Mouse (Mus musculus) CH12.LX (cell line): ENCODE data around the gene Zdhhc6. TPM values are rescaled to one million over a fixed set of nuclear protein-coding genes. Genes with fewer than 3 reads are reported as not detected.
A peak's percentile ranks its signal among the peaks of the same experiment; 100 is the strongest.

Experiments
- DNase-seq: peaks from one replicate; pipeline ENCODE4 v3.0.0-alpha.2; 2013; ENCODE audit errors: extremely low read depth
- H3K27ac ChIP-seq: 2 replicates; pipeline ENCODE4 v1.5.1; 2012; ENCODE audit warnings: low read depth, mild to moderate bottlenecking, control low read depth, moderate library complexity; ENCODE audit not compliant: insufficient read depth
- H3K27me3 ChIP-seq: replicated peaks from 2 replicates; pipeline ENCODE3; 2012; ENCODE audit warnings: inconsistent platforms
- H3K36me3 ChIP-seq, 2 experiments: replicated peaks in 1 of 2; 2 replicates each; pipeline versions ENCODE3 to v1.6.1; 2012; ENCODE audit warnings: inconsistent platforms in 1 of 2, low read length in 1 of 2, mild to moderate bottlenecking in 1 of 2, mixed read lengths in 1 of 2, moderate library complexity in 1 of 2; ENCODE audit not compliant: control insufficient read depth in 1 of 2, insufficient read depth in 1 of 2
- H3K4me1 ChIP-seq, 2 experiments: 2 replicates each; pipeline ENCODE4 v1.6.1; 2012; ENCODE audit warnings: inconsistent platforms in 1 of 2, moderate library complexity in 1 of 2; ENCODE audit not compliant: insufficient read depth in 2 of 2, control insufficient read depth in 1 of 2
- H3K4me2 ChIP-seq: 2 replicates; pipeline ENCODE4 v1.6.1; 2012; ENCODE audit warnings: low read depth, mild to moderate bottlenecking, control low read depth; ENCODE audit not compliant: poor library complexity, insufficient read depth, severe bottlenecking
- H3K4me3 ChIP-seq, 3 experiments: fragments of 150-350 bp in 1 of 3; sonication (generic) in 1 of 3; replicated peaks in 1 of 3; 2 replicates each; pipeline versions ENCODE3 to v1.5.1; 2011 to 2012; ENCODE audit warnings: low read depth in 2 of 3, low read length in 2 of 3, mild to moderate bottlenecking in 2 of 3, moderate library complexity in 2 of 3, control low read depth in 1 of 3, improper control_type of control experiment in 1 of 3, inconsistent platforms in 1 of 3, mixed read lengths in 1 of 3; ENCODE audit not compliant: poor library complexity in 1 of 3
- H3K79me2 ChIP-seq: replicated peaks from 2 replicates; pipeline ENCODE4 v1.6.1; 2012; ENCODE audit warnings: mild to moderate bottlenecking, moderate library complexity; ENCODE audit not compliant: control insufficient read depth, poor library complexity, insufficient read depth, severe bottlenecking; ENCODE audit errors: extremely low read depth
- H3K9ac ChIP-seq: 2 replicates; pipeline ENCODE4 v1.6.1; 2012; ENCODE audit warnings: low read depth, mild to moderate bottlenecking, control low read depth, moderate library complexity; ENCODE audit not compliant: insufficient read depth
- H3K9me3 ChIP-seq: replicated peaks from 2 replicates; pipeline ENCODE3; 2012; ENCODE audit warnings: low read length, inconsistent platforms, mixed read lengths
- CTCF ChIP-seq, 2 experiments: IDR thresholded peaks in 1 of 2; conservative IDR thresholded peaks in 1 of 2; 2 replicates each; pipeline ENCODE4 v1.5.1; 2011 to 2012; ENCODE audit warnings: low read depth in 2 of 2, low read length in 2 of 2, improper control_type of control experiment in 1 of 2, inconsistent platforms in 1 of 2, mild to moderate bottlenecking in 1 of 2, moderate library complexity in 1 of 2
- ELF1 ChIP-seq: IDR thresholded peaks from 2 replicates; pipeline ENCODE4 v1.6.1; 2014; ENCODE audit warnings: low read depth, mild to moderate bottlenecking, inconsistent platforms, low read length, improper control_type of control experiment
- EP300 ChIP-seq: IDR thresholded peaks from 2 replicates; pipeline ENCODE4 v1.6.1; 2011; ENCODE audit warnings: low read length, improper control_type of control experiment
- ETS1 ChIP-seq: conservative IDR thresholded peaks from 2 replicates; pipeline ENCODE4 v1.6.1; 2012; ENCODE audit warnings: low read depth, mild to moderate bottlenecking, inconsistent platforms, low read length, improper control_type of control experiment, moderate library complexity
- GABPA ChIP-seq: IDR thresholded peaks from 2 replicates; pipeline ENCODE4 v1.6.1; 2012; ENCODE audit warnings: low read depth, low read length, improper control_type of control experiment, inconsistent platforms; ENCODE audit not compliant: insufficient replicate concordance
- JUN ChIP-seq: IDR thresholded peaks from 2 replicates; pipeline ENCODE4 v1.6.1; 2011; ENCODE audit warnings: low read depth, mild to moderate bottlenecking, low read length, improper control_type of control experiment, moderate library complexity; ENCODE audit not compliant: insufficient read depth
- JUND ChIP-seq: conservative IDR thresholded peaks from 2 replicates; pipeline ENCODE4 v1.6.1; 2011; ENCODE audit warnings: low read depth, low read length, improper control_type of control experiment
- MAX ChIP-seq: IDR thresholded peaks from 2 replicates; pipeline ENCODE4 v1.6.1; 2011; ENCODE audit warnings: low read length, improper control_type of control experiment
- MAZ ChIP-seq: IDR thresholded peaks from 2 replicates; pipeline ENCODE4 v1.6.1; 2012; ENCODE audit warnings: low read depth, mild to moderate bottlenecking, inconsistent platforms, low read length, improper control_type of control experiment, moderate library complexity
- MYC ChIP-seq: IDR thresholded peaks from 2 replicates; pipeline ENCODE4 v1.6.1; 2011; ENCODE audit warnings: low read depth, mild to moderate bottlenecking, improper control_type of control experiment, low read length
- NELFE ChIP-seq: IDR thresholded peaks from 2 replicates; pipeline ENCODE4 v1.6.1; 2011; ENCODE audit warnings: low read depth, low read length, improper control_type of control experiment
- NRF1 ChIP-seq: IDR thresholded peaks from 2 replicates; pipeline ENCODE4 v1.6.1; 2014; ENCODE audit warnings: low read depth, mild to moderate bottlenecking, inconsistent platforms, low read length, improper control_type of control experiment, moderate library complexity
- POLR2A ChIP-seq: IDR thresholded peaks from 2 replicates; pipeline ENCODE4 v1.6.1; 2011; ENCODE audit warnings: low read depth, mild to moderate bottlenecking, improper control_type of control experiment, low read length
- POLR2AphosphoS2 ChIP-seq: IDR thresholded peaks from 2 replicates; pipeline ENCODE4 v1.6.1; 2011; ENCODE audit warnings: low read depth, low read length, improper control_type of control experiment
- RAD21 ChIP-seq: IDR thresholded peaks from 2 replicates; pipeline ENCODE4 v1.6.1; 2011; ENCODE audit warnings: low read depth, mild to moderate bottlenecking, low read length, improper control_type of control experiment, moderate library complexity
- SIN3A ChIP-seq: IDR thresholded peaks from 2 replicates; pipeline ENCODE4 v1.6.1; 2012; ENCODE audit warnings: low read length, improper control_type of control experiment, inconsistent platforms
- SMC3 ChIP-seq: IDR thresholded peaks from 2 replicates; pipeline ENCODE4 v1.6.1; 2011; ENCODE audit warnings: low read depth, low read length, improper control_type of control experiment
- TBP ChIP-seq: conservative IDR thresholded peaks from 2 replicates; pipeline ENCODE4 v1.6.1; 2011; ENCODE audit warnings: low read depth, low read length, improper control_type of control experiment
- TCF12 ChIP-seq: IDR thresholded peaks from 2 replicates; pipeline ENCODE4 v1.6.1; 2014; ENCODE audit warnings: low read depth, mild to moderate bottlenecking, inconsistent platforms, low read length, improper control_type of control experiment
- UBTF ChIP-seq: IDR thresholded peaks from 2 replicates; pipeline ENCODE4 v1.6.1; 2012; ENCODE audit warnings: low read depth, mild to moderate bottlenecking, inconsistent platforms, low read length, improper control_type of control experiment, moderate library complexity
- USF1 ChIP-seq: IDR thresholded peaks from 2 replicates; pipeline ENCODE4 v1.6.1; 2014; ENCODE audit warnings: low read depth, mild to moderate bottlenecking, inconsistent platforms, low read length, improper control_type of control experiment
- USF2 ChIP-seq: conservative IDR thresholded peaks from 2 replicates; pipeline ENCODE4 v1.6.1; 2011; ENCODE audit warnings: low read depth, low read length, improper control_type of control experiment
- ZC3H11A ChIP-seq: IDR thresholded peaks from 2 replicates; pipeline ENCODE4 v1.6.1; 2012; ENCODE audit warnings: low read depth, mild to moderate bottlenecking, inconsistent platforms, low read length, improper control_type of control experiment
- ZKSCAN1 ChIP-seq: IDR thresholded peaks from 2 replicates; pipeline ENCODE4 v1.6.1; 2012; ENCODE audit warnings: low read depth, inconsistent platforms, low read length, improper control_type of control experiment, borderline replicate concordance
- ZMIZ1 ChIP-seq: IDR thresholded peaks from 2 replicates; pipeline ENCODE4 v1.6.1; 2012; ENCODE audit warnings: low read depth, mild to moderate bottlenecking, inconsistent platforms, low read length, improper control_type of control experiment
- ZNF384 ChIP-seq: IDR thresholded peaks from 2 replicates; pipeline ENCODE4 v1.6.1; 2012; ENCODE audit warnings: low read depth, low read length, improper control_type of control experiment, inconsistent platforms
- dilution Hi-C: fragments of 300-500 bp; cut with MboI; formaldehyde crosslinking; loops from 2 replicates; pipeline ENCODE4 v1.14.3; 2020; ENCODE audit warnings: low sequenced_read_pairs; ENCODE audit not compliant: extremely low pct_unique_long_range_greater_than_20kb, extremely low pct_ligation_motif_present
- in situ Hi-C: fragments of 300-500 bp; cut with MboI; formaldehyde crosslinking; loops from 3 replicates; pipeline ENCODE4 v1.14.3; 2019; ENCODE audit warnings: low sequenced_read_pairs, low pct_ligation_motif_present, low pct_unique_long_range_greater_than_20kb, mixed read lengths
- polyA plus RNA-seq: library from polyadenylated mRNA; unstranded; fragments of >175 nt; gene quantifications from 2 replicates; pipeline ENCODE4 v1.2.1, GENCODE M21; 2012; ENCODE audit warnings: low read depth; ENCODE audit not compliant: insufficient read length
- total RNA-seq, 2 experiments: library from RNA; depleted of rRNA; stranded (reverse); fragments of 300-350 nt in 1 of 2; fragments of >200 nt in 1 of 2; gene quantifications; 2 replicates each; pipeline ENCODE4 v1.2.3; 2012 to 2014

Zdhhc6 gene
- total and polyA plus RNA-seq, 3 experiments: 101 to 143 (median 101) TPM

DNA sequence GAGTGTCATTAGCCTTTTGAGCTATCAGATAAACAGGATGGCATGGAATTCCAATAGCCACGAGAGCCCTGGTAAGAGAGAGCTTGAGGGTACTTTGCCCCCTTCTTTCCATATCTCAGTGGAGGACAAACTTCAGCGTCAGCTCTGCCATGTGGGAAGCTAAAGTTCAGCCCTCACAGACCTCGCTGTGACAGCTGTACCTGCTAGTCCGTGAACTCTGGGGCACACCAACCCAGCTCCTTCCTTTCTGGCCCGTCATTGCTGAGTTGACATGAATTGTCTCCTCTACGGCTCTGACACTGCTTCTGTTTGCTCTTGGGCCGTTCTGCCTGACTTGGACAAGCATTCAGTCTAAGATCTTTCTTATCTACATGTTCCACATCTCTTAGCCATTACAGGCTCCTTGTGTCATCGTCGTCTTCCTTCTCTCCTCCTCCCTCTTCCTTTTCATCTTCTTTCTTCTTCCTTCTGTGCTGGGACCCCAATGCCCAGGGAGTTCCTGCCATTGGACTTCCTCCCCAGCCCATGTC, 67.8 kb downstream of the Zdhhc6 start:
- in situ Hi-C loops: no loop called here
- Histone ChIP-seq H3K4me1 (peaks cover 0 to 3% of the 10 kb centered on the region in 2 experiments; a peak in 1 of 4 replicates), H3K4me2 (no peak overlapping the region), H3K4me3 (no peak overlapping the region), H3K27me3 (peaks cover 1% of the 10 kb centered on the region), H3K9me3 (peaks cover 4% of the 10 kb centered on the region), H3K27ac (no peak overlapping the region), H3K79me2 (no peaks in the 10 kb centered on the region), H3K36me3 (no peaks in the 10 kb centered on the region), H3K9ac (no peak overlapping the region)
- dilution Hi-C loops: no loop called here
- no peak for TF ChIP-seq EP300
- no peak for TF ChIP-seq SIN3A
- no peak for TF ChIP-seq NRF1
- no peak for TF ChIP-seq ZMIZ1
- no peak for TF ChIP-seq TCF12
- no peak for TF ChIP-seq SMC3
- TF ChIP-seq ZKSCAN1: no peak
- TF ChIP-seq ZNF384: no peak
- no peak for TF ChIP-seq UBTF
- TF ChIP-seq GABPA: no peak
- no peak for DNase-seq

DNA sequence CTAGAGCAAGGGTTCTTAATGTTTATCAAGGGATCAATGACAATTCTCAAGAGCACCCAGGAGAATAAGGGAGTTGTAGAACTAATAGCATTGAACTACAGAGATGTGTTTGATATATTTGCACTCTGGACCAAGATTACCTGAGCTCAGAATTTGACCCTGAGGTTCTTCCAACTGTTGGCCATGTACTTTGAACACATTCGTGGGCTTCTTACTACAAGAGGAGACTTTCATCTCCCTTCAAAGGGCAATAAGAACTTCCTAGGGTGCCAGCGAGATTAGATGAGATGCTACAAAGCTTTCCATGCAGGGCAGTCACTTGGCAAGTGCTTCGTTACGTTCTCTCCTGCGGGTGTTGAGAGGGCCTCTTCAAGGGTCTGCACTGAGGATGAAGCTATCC, 68.3 kb downstream of the Zdhhc6 start:
- Histone ChIP-seq H3K9me3 (peaks cover 4% of the 10 kb centered on the region), H3K4me1 (peaks cover 0 to 3% of the 10 kb centered on the region in 2 experiments; a peak in 1 of 4 replicates), H3K4me2 (no peak overlapping the region), H3K27me3 (peaks cover 3% of the 10 kb centered on the region), H3K27ac (no peak overlapping the region), H3K79me2 (no peaks in the 10 kb centered on the region), H3K36me3 (no peaks in the 10 kb centered on the region), H3K4me3 (no peak overlapping the region), H3K9ac (no peak overlapping the region)
- dilution Hi-C loops: no loop called here
- DNase-seq: no peak
- TF ChIP-seq ETS1 (no peak), ELF1 (no peak), NRF1 (no peak), EP300 (no peak), MAX (no peak), POLR2A (no peak), SMC3 (no peak)
- in situ Hi-C loops: no loop called here

- dilution Hi-C loops (no loop called here), in situ Hi-C loops (no loop called here)
- no peaks in the 10 kb centered on the region for H3K36me3 ChIP-seq
- H3K79me2 ChIP-seq: no peaks in the 10 kb centered on the region
- no peaks in the 10 kb centered on the region for H3K9me3 ChIP-seq
- H3K4me1 ChIP-seq: peaks cover 2 to 5% of the 10 kb centered on the region in 2 experiments; a peak in 3 of 4 replicates
- H3K9ac ChIP-seq: no peak overlapping the region
- H3K4me3 ChIP-seq: no peak overlapping the region
- DNase-seq: no peak
- TF ChIP-seq USF1 (no peak), ELF1 (no peak), SMC3 (peak; percentile 8; the same call in 1 of the 2 replicates), CTCF (conservative IDR thresholded peaks at IDR 0.05 in 1 of 2, IDR thresholded peaks at IDR 0.05 in 1 of 2; ENCODE audit: low read depth in 2 of 2, low read length in 2 of 2) (peak in 1 of 2 experiments; percentile 44; a peak in 2 of 4 replicates), USF2 (no peak), SIN3A (no peak), MYC (no peak), NELFE (no peak), TBP (no peak), RAD21 (peak; percentile 39), ZMIZ1 (no peak), JUN (no peak), JUND (no peak), TCF12 (no peak), POLR2AphosphoS2 (no peak), MAZ (no peak), ZC3H11A (no peak)
- peaks cover 6% of the 10 kb centered on the region for H3K27me3 ChIP-seq
- no peak overlapping the region for H3K4me2 ChIP-seq
- H3K27ac ChIP-seq: no peak overlapping the region
Observed at GRCm38 (mm10) chr19:55244791-55245231, 71.0 kb downstream of the Zdhhc6 start.
